Mouse (Mus musculus): ENCODE data around the gene Cd163l1.

Cd163l1 gene

GRCm38 (mm10) chr7:140220375-140220774, 2.3 kb downstream of the Cd163l1 start:
- no peak for DNase-seq (ENCODE audit: low spot score)

GRCm38 (mm10) chr7:140224209-140224608, 6.1 kb downstream of the Cd163l1 start:
- DNase-seq (ENCODE audit: low spot score): no peak

GRCm38 (mm10) chr7:140228476-140228875, 10.4 kb downstream of the Cd163l1 start:
- no peak for DNase-seq (ENCODE audit: low spot score)

GRCm38 (mm10) chr7:140231026-140231425, 13.0 kb downstream of the Cd163l1 start:
- DNase-seq (ENCODE audit: low spot score): no peak

GRCm38 (mm10) chr7:140233696-140234095, 15.6 kb downstream of the Cd163l1 start:
- peak; percentile 45 for DNase-seq (ENCODE audit: low spot score)

GRCm38 (mm10) chr7:140247216-140247615, 29.1 kb downstream of the Cd163l1 start, which contains the start of gene 5830411N06Rik:
TSS of gene 5830411N06Rik (plus strand) at chr7:140247284.
- no peak for DNase-seq (ENCODE audit: low spot score)

- no peak for DNase-seq (ENCODE audit: low spot score)
Measured at GRCm38 (mm10) chr7:140253780-140254299, 35.8 kb downstream of the Cd163l1 start.
